Mouse (Mus musculus) lung, postnatal 0 days (tissue): Measurements from ENCODE around the gene Lysmd2. TPM values are rescaled to one million over a fixed set of nuclear protein-coding genes. Genes with fewer than 3 reads are reported as not detected.

Experiments used
- ATAC-seq: fragments of 200-750 bp; cut with Nextera tagmentation; 2 replicates; pipeline ENCODE4 v1.8.0; 2017; ENCODE audit warnings: moderate library complexity
- DNase-seq: peaks from one replicate; pipeline ENCODE4 v3.0.0-alpha.2; 2016; ENCODE audit warnings: low spot score
- H3K27ac ChIP-seq: fragments of 300-500 bp; sonication (generic); 2 replicates; pipeline ENCODE4 v1.5.1; 2014; ENCODE audit warnings: antibody characterized with exemption, mild to moderate bottlenecking, low read length, mixed read lengths
- H3K27me3 ChIP-seq: fragments of 300-500 bp; sonication (generic); replicated peaks from 2 replicates; pipeline ENCODE4 v1.6.1; 2014; ENCODE audit warnings: low read length, mixed read lengths; ENCODE audit not compliant: insufficient read depth
- H3K36me3 ChIP-seq: fragments of 300-500 bp; sonication (generic); 2 replicates; pipeline ENCODE4 v1.6.1; 2014; ENCODE audit warnings: low read length, mixed read lengths; ENCODE audit not compliant: insufficient read depth
- H3K4me1 ChIP-seq: fragments of 300-500 bp; sonication (generic); 2 replicates; pipeline ENCODE4 v1.6.1; 2014; ENCODE audit warnings: antibody characterized with exemption, low read depth, low read length, mixed read lengths; ENCODE audit not compliant: insufficient read depth
- H3K4me2 ChIP-seq: fragments of 300-500 bp; sonication (generic); replicated peaks from 2 replicates; pipeline ENCODE4 v1.6.1; 2014; ENCODE audit warnings: low read depth, mild to moderate bottlenecking, low read length, moderate library complexity, mixed read lengths
- H3K4me3 ChIP-seq: fragments of 300-500 bp; sonication (generic); 2 replicates; pipeline ENCODE4 v1.5.1; 2014; ENCODE audit warnings: low read depth, low read length
- H3K9ac ChIP-seq: fragments of 300-500 bp; sonication (generic); replicated peaks from 2 replicates; pipeline ENCODE4 v1.6.1; 2014; ENCODE audit warnings: low read depth, mild to moderate bottlenecking
- H3K9me3 ChIP-seq: fragments of 300-500 bp; sonication (generic); 2 replicates; pipeline ENCODE4 v1.6.1; 2016; ENCODE audit warnings: low read length, mixed read lengths
- CTCF ChIP-seq: IDR thresholded peaks from 2 replicates; pipeline ENCODE4 v1.5.1; 2016; ENCODE audit warnings: antibody characterized with exemption, mild to moderate bottlenecking
- EP300 ChIP-seq: IDR thresholded peaks from 2 replicates; pipeline ENCODE4 v1.6.1; 2016; ENCODE audit warnings: antibody characterized with exemption, mild to moderate bottlenecking, control low read depth
- WGBS: fragments of 180-500 bp; shearing (Covaris S2); extraction: QIAGEN DNeasy Blood & Tissue Kit; methylation state at CpG from one replicate; pipeline ENCODE4 v1.1.7; 2014; 5-methylcytosine and 5-hydroxymethylcytosine counted together
- polyA plus RNA-seq: library from polyadenylated mRNA; unstranded; fragments of >200 nt; fragmentation: Nextera tagmentation; extraction: Ambion mirVana; gene quantifications from 2 replicates; pipeline ENCODE4 v1.2.1, GENCODE M21; 2015

The Lysmd2 gene
- polyA plus RNA-seq, 1 experiment from 2014 or later: 29.9 TPM

DNA sequence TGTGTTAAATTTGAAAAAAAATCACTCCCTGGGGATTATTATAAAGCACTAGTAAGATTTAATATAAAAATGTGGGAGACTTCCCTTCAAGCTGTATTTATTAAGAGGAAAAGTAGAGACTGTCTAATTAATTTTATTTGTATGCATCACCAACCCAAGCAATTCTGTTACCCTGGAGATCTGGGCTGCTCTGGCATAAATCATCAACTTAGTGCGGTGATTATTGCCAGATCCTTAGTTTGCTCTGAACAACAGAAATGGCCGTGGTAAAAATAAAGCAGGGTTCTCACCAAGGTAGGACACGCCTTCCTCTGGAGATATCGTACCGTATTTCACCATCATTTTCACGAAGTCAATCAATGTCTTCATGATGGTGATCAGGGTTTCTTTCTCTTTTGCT is 39.8 kb downstream of the Lysmd2 start:
- no peaks in the 10 kb centered on the region for H3K36me3 ChIP-seq
- no peak overlapping the region for H3K4me3 ChIP-seq
- H3K4me2 ChIP-seq: no peak overlapping the region
- no peaks in the 10 kb centered on the region for H3K27me3 ChIP-seq
- TF ChIP-seq CTCF (no peak), EP300 (no peak)
- H3K9me3 ChIP-seq: no peaks in the 10 kb centered on the region
- WGBS: 86% methylated on average over 6 of the region's 6 CpGs
- ATAC-seq: no peak
- no peak overlapping the region for H3K27ac ChIP-seq
- DNase-seq: no peak
- no peak overlapping the region for H3K9ac ChIP-seq
- no peaks in the 10 kb centered on the region; the same call in 1 of the 2 replicates for H3K4me1 ChIP-seq

DNA sequence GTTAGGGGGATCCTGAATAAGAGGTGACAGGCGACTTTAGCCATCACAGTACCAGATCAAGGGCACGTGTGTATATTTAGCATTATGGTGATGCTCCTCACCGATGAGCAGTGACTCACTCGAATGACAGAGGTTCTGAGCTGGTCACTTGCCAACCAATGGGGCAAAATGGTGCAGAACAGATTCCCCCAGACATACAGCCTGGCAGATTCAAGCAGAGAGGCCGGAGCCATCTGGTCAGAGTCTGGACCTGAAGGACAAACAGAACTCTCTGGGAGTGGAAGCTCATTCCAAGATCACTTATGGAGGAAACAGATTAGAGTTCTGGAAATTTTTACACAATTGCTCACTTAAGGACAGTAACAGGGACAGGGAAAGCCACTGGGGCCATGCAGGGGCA is 41.1 kb downstream of the Lysmd2 start:
- no peak overlapping the region for H3K27ac ChIP-seq
- DNase-seq (peak; percentile 9), ATAC-seq (peak; percentile 37; the same call in 1 of the 2 replicates)
- WGBS: 55% methylated on average over 5 of the region's 5 CpGs
- H3K27me3 ChIP-seq: no peaks in the 10 kb centered on the region
- no peak for TF ChIP-seq EP300
- TF ChIP-seq CTCF: no peak
- no peak overlapping the region for H3K4me2 ChIP-seq
- H3K9ac ChIP-seq: no peak overlapping the region
- H3K4me1 ChIP-seq: no peaks in the 10 kb centered on the region; the same call in 1 of the 2 replicates
- H3K36me3 ChIP-seq: no peaks in the 10 kb centered on the region
- H3K9me3 ChIP-seq: no peaks in the 10 kb centered on the region
- no peak overlapping the region for H3K4me3 ChIP-seq

DNA sequence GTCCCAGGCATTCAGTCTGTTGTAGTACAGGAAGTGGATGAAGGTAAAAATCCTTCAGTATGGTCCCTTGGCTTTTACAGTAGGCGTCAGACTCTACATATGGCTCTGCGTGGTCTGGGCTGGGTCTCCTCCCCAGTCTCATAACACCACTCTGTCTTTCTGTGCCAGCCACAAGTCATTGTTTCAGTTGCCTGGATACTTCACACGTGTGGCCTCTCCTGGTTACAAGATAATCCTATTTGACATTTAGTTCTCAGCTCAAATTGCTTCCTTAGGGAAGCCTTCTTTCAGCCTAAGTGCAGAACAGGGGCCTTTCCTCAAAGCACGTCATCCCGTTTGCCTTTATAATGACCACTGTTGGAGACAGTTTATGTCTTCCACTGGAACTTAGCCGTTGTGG is 47.2 kb downstream of the Lysmd2 start:
- Histone ChIP-seq H3K36me3 (no peaks in the 10 kb centered on the region), H3K27ac (no peak overlapping the region), H3K4me2 (no peak overlapping the region), H3K9me3 (no peaks in the 10 kb centered on the region), H3K4me1 (no peaks in the 10 kb centered on the region), H3K9ac (no peak overlapping the region), H3K27me3 (no peaks in the 10 kb centered on the region), H3K4me3 (no peak overlapping the region)
- TF ChIP-seq CTCF (no peak), EP300 (no peak)
- 67% methylated on average over 6 of the region's 6 CpGs for WGBS
- no peak for ATAC-seq
- DNase-seq: no peak

DNA sequence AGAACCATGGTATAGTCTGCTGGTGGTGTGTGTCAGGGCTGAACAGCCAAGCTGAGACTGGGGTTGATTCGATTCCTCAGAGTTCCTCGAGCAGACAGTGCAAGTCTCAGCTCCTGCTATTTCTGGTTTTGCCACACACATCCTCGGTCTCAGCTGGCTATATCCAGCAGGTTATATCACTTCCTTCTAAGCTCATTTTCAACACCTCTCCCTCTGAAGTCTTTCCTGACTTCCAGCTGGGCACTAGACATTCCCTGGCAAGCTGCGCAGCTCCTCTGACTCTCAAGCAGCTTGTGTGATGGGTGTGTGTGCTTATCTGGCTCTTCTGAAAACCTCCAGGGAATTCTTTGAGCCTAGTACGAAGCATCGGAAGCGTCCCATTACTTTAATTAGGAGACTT is 50.7 kb downstream of the Lysmd2 start:
- Histone ChIP-seq H3K4me1 (no peaks in the 10 kb centered on the region), H3K27ac (no peak overlapping the region), H3K36me3 (no peaks in the 10 kb centered on the region), H3K4me3 (no peak overlapping the region), H3K27me3 (no peaks in the 10 kb centered on the region), H3K4me2 (no peak overlapping the region), H3K9me3 (no peaks in the 10 kb centered on the region), H3K9ac (no peak overlapping the region)
- WGBS: 54% methylated on average over 7 of the region's 7 CpGs
- ATAC-seq (no peak), DNase-seq (no peak)
- TF ChIP-seq EP300 (no peak), CTCF (no peak)

DNA sequence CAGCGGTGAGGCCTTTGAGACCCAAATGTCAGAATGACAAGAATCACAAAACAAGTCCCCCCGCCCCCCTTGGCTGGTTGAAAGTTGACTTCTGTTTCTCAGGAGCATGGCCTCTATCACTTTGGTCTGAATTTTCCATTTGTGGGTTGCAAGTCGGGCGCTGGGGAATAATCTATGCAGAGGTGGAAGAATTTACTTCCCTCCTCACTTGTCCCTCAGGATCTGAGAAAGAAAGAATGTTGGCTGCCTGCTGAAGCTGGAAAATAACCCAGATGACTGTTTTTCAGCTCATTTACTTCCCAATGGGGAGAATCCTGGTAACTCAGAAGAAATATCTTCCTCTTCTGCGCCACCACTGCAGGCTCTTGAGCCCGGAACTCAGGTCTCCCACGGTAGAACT is 52.8 kb downstream of the Lysmd2 start:
- Histone ChIP-seq H3K9me3 (no peaks in the 10 kb centered on the region), H3K4me3 (no peak overlapping the region), H3K4me2 (no peak overlapping the region), H3K27ac (no peak overlapping the region), H3K4me1 (no peaks in the 10 kb centered on the region), H3K9ac (no peak overlapping the region), H3K27me3 (no peaks in the 10 kb centered on the region), H3K36me3 (no peaks in the 10 kb centered on the region)
- TF ChIP-seq CTCF (no peak), EP300 (no peak)
- WGBS: 84% methylated on average over 7 of the region's 7 CpGs
- DNase-seq: no peak
- no peak for ATAC-seq

DNA sequence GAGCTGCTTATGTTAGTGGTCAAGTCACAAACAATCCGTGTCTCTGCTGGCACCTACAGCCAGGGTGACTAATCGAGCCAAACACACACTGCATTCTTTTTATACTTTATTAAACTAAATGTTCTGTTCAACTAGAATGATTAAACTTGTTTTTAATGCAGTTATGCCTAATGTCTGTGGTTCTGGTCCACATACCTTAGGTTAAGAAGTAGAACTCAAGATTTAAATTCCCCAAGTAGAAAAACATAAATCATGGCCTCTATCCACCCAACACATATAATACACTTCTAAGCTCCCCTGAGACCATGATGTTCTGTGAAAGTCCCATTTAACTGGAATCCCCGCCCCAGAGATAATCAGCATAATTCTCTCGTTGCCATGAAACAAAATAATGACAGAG is 54.1 kb downstream of the Lysmd2 start:
- Histone ChIP-seq H3K4me3 (no peak overlapping the region), H3K27me3 (no peaks in the 10 kb centered on the region), H3K4me2 (no peak overlapping the region), H3K36me3 (no peaks in the 10 kb centered on the region), H3K9me3 (no peaks in the 10 kb centered on the region), H3K27ac (no peak overlapping the region), H3K4me1 (no peaks in the 10 kb centered on the region), H3K9ac (no peak overlapping the region)
- TF ChIP-seq CTCF (no peak), EP300 (no peak)
- ATAC-seq (no peak), DNase-seq (no peak)
- 64% methylated on average over 4 of the region's 4 CpGs for WGBS

DNA sequence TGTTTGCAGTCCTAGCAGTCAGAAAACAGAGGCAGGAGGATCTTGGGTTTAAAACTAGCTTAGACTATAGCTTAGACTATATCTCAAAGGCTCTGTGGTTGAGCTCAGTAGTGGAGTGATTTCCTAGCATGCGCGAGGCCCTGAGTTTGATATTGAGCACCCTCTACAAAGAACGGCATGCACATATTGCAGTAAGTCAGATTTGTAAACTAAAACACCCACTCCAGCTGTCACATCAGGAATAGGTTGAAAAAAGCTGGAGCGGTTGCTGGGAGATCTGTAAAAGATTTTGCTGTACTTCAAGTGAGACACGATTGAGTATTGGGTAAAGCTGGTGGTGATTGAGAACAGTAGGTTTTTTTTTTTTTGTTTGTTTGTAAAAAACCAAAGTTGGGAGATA is 55.1 kb downstream of the Lysmd2 start:
- Histone ChIP-seq H3K36me3 (no peaks in the 10 kb centered on the region), H3K4me3 (no peak overlapping the region), H3K4me2 (no peak overlapping the region), H3K9me3 (no peaks in the 10 kb centered on the region), H3K4me1 (no peaks in the 10 kb centered on the region), H3K27me3 (no peaks in the 10 kb centered on the region), H3K9ac (no peak overlapping the region), H3K27ac (no peak overlapping the region)
- no peak for TF ChIP-seq EP300
- TF ChIP-seq CTCF: no peak
- ATAC-seq (no peak), DNase-seq (no peak)
- 78% methylated on average over 5 of the region's 5 CpGs for WGBS
